Comparison of ENCODE assay signal across 20 mouse cellular contexts in the genomic region with DNA sequence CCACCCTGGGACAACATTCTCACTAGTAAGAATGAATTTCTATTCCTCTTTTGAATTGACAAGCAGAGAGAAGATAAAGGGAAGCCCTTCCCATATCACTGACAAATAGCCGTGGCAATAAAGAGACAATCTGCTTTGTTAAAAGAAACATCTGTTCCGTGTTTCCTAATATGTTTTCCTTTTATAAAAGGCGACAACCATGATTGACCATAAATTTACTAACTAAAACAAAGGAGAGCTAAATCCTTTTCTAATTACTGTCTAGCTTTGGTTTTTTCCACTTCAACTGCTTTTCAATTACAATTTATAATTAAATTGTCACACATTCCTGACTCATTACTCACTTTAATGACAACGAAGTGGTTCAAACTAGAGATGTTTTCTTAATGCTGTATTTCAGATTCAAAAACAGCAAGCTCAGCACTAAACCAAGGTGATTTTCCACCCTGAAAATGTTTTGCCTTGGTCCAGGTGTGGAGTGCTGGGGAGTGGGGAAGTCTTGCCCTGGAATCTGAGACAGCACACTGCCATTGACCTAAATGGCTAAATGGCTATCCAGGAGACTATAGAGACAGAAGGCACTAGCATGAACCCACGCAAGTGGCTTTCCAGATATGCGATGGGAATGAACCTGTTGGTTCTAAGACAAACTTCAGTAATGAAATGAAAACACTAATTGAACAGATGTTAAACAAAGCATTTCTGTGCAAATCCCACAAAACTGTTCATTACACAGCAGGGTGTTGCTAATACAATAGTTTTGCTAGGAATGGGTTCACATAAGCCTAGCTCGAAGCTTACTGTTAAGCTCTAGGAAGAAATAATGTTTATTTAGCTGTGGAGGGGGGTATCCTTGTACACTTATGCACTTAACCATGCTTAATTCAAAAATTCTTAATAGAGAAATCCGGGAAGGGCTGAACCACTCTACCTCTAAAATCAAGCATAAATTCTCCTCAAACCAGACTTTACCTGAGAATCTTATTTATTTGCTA. TPM values are rescaled to one million over a fixed set of nuclear protein-coding genes. Genes with fewer than 3 reads are reported as not detected.
A peak's percentile ranks its signal among the peaks of the same experiment; 100 is the strongest.
DNase-seq lines count a peak whose midpoint lies in the region; ATAC-seq and TF ChIP-seq lines count a peak whose summit lies in the region.
"Had no signal": no experiment of that assay in that cellular context is flagged by ENCODE, and none has a peak within 500 bp of the region (broad histone marks: within the 10 kb centered on the region; RNA-seq: fewer than 3 reads in every experiment).

No protein-coding gene starts in this region.

- no peak overlapping the region for H3K27ac ChIP-seq in forebrain, embryonic 14.5 days (ENCODE audit: low read depth, low read length)
- no peak overlapping the region for H3K27ac ChIP-seq in forebrain, embryonic 10.5 days
- peak overlapping the region; percentile 78 for H3K27ac ChIP-seq in kidney, embryonic 16.5 days (ENCODE audit: low read length)
- no peak overlapping the region for H3K27ac ChIP-seq in ES-E14 (ENCODE audit: insufficient read depth, low read depth, low read length, poor library complexity, severe bottlenecking)
- H3K27ac ChIP-seq in limb, embryonic 10.5 days = peak overlapping the region; percentile 50; the same call in 1 of the 2 replicates
- H3K27ac ChIP-seq: embryonic facial prominence, embryonic 15.5 days; hindbrain, embryonic 12.5 days had no signal

- ATAC-seq in forebrain, embryonic 14.5 days = peak; percentile 47; the same call in 1 of the 2 replicates
- no peak for ATAC-seq in kidney, embryonic 16.5 days (ENCODE audit: low FRiP score, low TSS enrichment)
- ATAC-seq: activated CD4-positive, CD25-positive, alpha-beta regulatory T cell, adult 4 months; intestine, postnatal 0 days; Patski had no signal

- DNase-seq in forebrain, embryonic 14.5 days (ENCODE audit: low spot score) = peak; percentile 45
- DNase-seq in forebrain, embryonic 10.5 days (ENCODE audit: extremely low spot score, low spot score) = no peak
- DNase-seq in kidney, postnatal 25 days = no peak
- DNase-seq in ES-E14 (ENCODE audit: low read depth, low spot score) = no peak
- DNase-seq in limb, embryonic 10.5 days (ENCODE audit: low spot score) = no peak
- no peak for DNase-seq in adrenal gland, postnatal 25 days
- DNase-seq: adrenal gland, postnatal 14 days; cerebellum, adult 8-10 months; gastrocnemius, postnatal 14 days; layer of hippocampus, postnatal 36 days; lung, postnatal 10 days; right cerebral cortex, adult 18-20 months; thymus, postnatal 36 days had no signal

- in situ Hi-C loops in ES-E14 (cut with MboI; ENCODE audit: low sequenced_read_pairs in 2 of 2, unreplicated experiment in 2 of 2) = no loop called here

- 15% methylated on average over 8 of the region's 8 CpGs for WGBS in forebrain, embryonic 14.5 days
- WGBS in forebrain, embryonic 10.5 days = 49% methylated on average over 8 of the region's 8 CpGs
- WGBS in kidney, embryonic 16.5 days = 25% methylated on average over 8 of the region's 8 CpGs
- 57% methylated on average over 8 of the region's 8 CpGs for WGBS in limb, embryonic 10.5 days

- peaks cover 11% of the 10 kb centered on the region for H3K4me1 ChIP-seq in forebrain, embryonic 14.5 days (ENCODE audit: control insufficient read depth, insufficient read depth, low read length)
- peaks cover 51% of the 10 kb centered on the region for H3K4me1 ChIP-seq in forebrain, embryonic 10.5 days
- H3K4me1 ChIP-seq in kidney, embryonic 16.5 days (ENCODE audit: insufficient read depth, low read length) = peaks cover 46% of the 10 kb centered on the region
- no peaks in the 10 kb centered on the region for H3K4me1 ChIP-seq in ES-E14 (ENCODE audit: control insufficient read depth in 2 of 2, insufficient read depth in 2 of 2, low read length in 2 of 2, poor library complexity in 1 of 2)
- H3K4me1 ChIP-seq in limb, embryonic 10.5 days = peaks cover 57% of the 10 kb centered on the region
- H3K4me1 ChIP-seq: embryonic facial prominence, embryonic 15.5 days had no signal

- no peaks in the 10 kb centered on the region for H3K27me3 ChIP-seq in forebrain, embryonic 14.5 days (replicated peaks; ENCODE audit: control insufficient read depth, insufficient read depth, low read length)
- H3K27me3 ChIP-seq in forebrain, embryonic 10.5 days (ENCODE audit: poor library complexity, severe bottlenecking) = peaks cover 34% of the 10 kb centered on the region
- no peaks in the 10 kb centered on the region for H3K27me3 ChIP-seq in kidney, embryonic 16.5 days (ENCODE audit: insufficient read depth, low read length)
- H3K27me3 ChIP-seq in limb, embryonic 10.5 days (ENCODE audit: low read depth, poor library complexity, severe bottlenecking) = no peaks in the 10 kb centered on the region
- H3K27me3 ChIP-seq: embryonic facial prominence, embryonic 15.5 days; hindbrain, embryonic 12.5 days had no signal

- no peak overlapping the region for H3K9ac ChIP-seq in forebrain, embryonic 14.5 days (ENCODE audit: low read length)
- H3K9ac ChIP-seq in kidney, embryonic 16.5 days (replicated peaks; ENCODE audit: low read length) = no peak overlapping the region
- H3K9ac ChIP-seq in ES-E14 (ENCODE audit: insufficient read depth, low read depth, low read length, poor library complexity, severe bottlenecking) = no peak overlapping the region
- H3K9ac ChIP-seq: embryonic facial prominence, embryonic 15.5 days; hindbrain, embryonic 12.5 days had no signal

- H3K4me3 ChIP-seq in forebrain, embryonic 14.5 days (ENCODE audit: low read depth, low read length) = no peak overlapping the region
- no peak overlapping the region for H3K4me3 ChIP-seq in forebrain, embryonic 10.5 days
- no peak overlapping the region for H3K4me3 ChIP-seq in kidney, embryonic 16.5 days (ENCODE audit: low read length)
- no peak overlapping the region for H3K4me3 ChIP-seq in ES-E14 (ENCODE audit: insufficient read depth in 1 of 2, low read depth in 1 of 2, low read length in 2 of 2, poor library complexity in 1 of 2, severe bottlenecking in 1 of 2)
- no peak overlapping the region for H3K4me3 ChIP-seq in limb, embryonic 10.5 days
- H3K4me3 ChIP-seq: embryonic facial prominence, embryonic 15.5 days; hindbrain, embryonic 12.5 days had no signal

- no peak overlapping the region for H3K4me2 ChIP-seq in forebrain, embryonic 14.5 days (ENCODE audit: low read length)
- H3K4me2 ChIP-seq in kidney, embryonic 16.5 days (replicated peaks; ENCODE audit: low read depth, low read length) = no peak overlapping the region; the same call in 1 of the 2 replicates
- H3K4me2 ChIP-seq: embryonic facial prominence, embryonic 15.5 days; hindbrain, embryonic 12.5 days had no signal

- H3K9me3 ChIP-seq in forebrain, embryonic 14.5 days (replicated peaks; ENCODE audit: control insufficient read depth, low read length) = no peaks in the 10 kb centered on the region
- no peaks in the 10 kb centered on the region for H3K9me3 ChIP-seq in forebrain, embryonic 10.5 days
- H3K9me3 ChIP-seq in kidney, embryonic 16.5 days (ENCODE audit: low read length) = no peaks in the 10 kb centered on the region
- H3K9me3 ChIP-seq in ES-E14 (ENCODE audit: control insufficient read depth, insufficient read depth, low read depth, low read length) = no peaks in the 10 kb centered on the region
- H3K9me3 ChIP-seq in limb, embryonic 10.5 days (replicated peaks) = no peaks in the 10 kb centered on the region
- H3K9me3 ChIP-seq: embryonic facial prominence, embryonic 15.5 days; hindbrain, embryonic 12.5 days had no signal

- no peaks in the 10 kb centered on the region for H3K36me3 ChIP-seq in forebrain, embryonic 14.5 days (ENCODE audit: control insufficient read depth, insufficient read depth, low read length)
- no peaks in the 10 kb centered on the region; the same call in 1 of the 2 replicates for H3K36me3 ChIP-seq in forebrain, embryonic 10.5 days (replicated peaks)
- H3K36me3 ChIP-seq in kidney, embryonic 16.5 days (ENCODE audit: insufficient read depth, low read length) = no peaks in the 10 kb centered on the region
- no peaks in the 10 kb centered on the region for H3K36me3 ChIP-seq in ES-E14 (ENCODE audit: control insufficient read depth, insufficient read depth, low read length, poor library complexity, severe bottlenecking)
- peaks cover 29% of the 10 kb centered on the region for H3K36me3 ChIP-seq in limb, embryonic 10.5 days
- H3K36me3 ChIP-seq: hindbrain, embryonic 12.5 days had no signal

TF ChIP-seq in ES-E14, 5 proteins besides CTCF, POLR2A, EP300 and RAD21:
- TF ChIP-seq ZNF384 (IDR thresholded peaks at IDR 0.05; ENCODE audit: low read depth, low read length) (no peak), MAFK (IDR thresholded peaks at IDR 0.05; ENCODE audit: insufficient read depth, low read depth, low read length) (peak; percentile 49; the same call in 1 of the 2 replicates), CHD2 (IDR thresholded peaks at IDR 0.05; ENCODE audit: low read depth, low read length) (no peak), HCFC1 (IDR thresholded peaks at IDR 0.05; ENCODE audit: borderline replicate concordance, insufficient read depth, low read length) (no peak), ZC3H11A (IDR thresholded peaks at IDR 0.05; ENCODE audit: borderline replicate concordance, low read depth, low read length) (no peak)

RNA-seq across cellular contexts. Expression of a gene that starts 33.7 kb away (rescaled TPM):
- 1.9 and 2.2 TPM in 2 replicates for polyA plus RNA-seq in forebrain, embryonic 14.5 days (2014; fragmentation: Nextera tagmentation; extraction: Ambion mirVana)
- 6.2 and 7.2 TPM in 2 replicates for polyA plus RNA-seq in forebrain, embryonic 10.5 days (2016; fragmentation: Nextera tagmentation; extraction: Ambion mirVana)
- polyA plus RNA-seq in kidney, embryonic 16.5 days (2015; fragmentation: Nextera tagmentation; extraction: Ambion mirVana) = 24.4 and 25.4 TPM in 2 replicates
- 0.48 and 0.58 TPM in 2 replicates for total RNA-seq in ES-E14 (2012; rRNA removed)
- polyA plus RNA-seq in limb, embryonic 10.5 days (2016; fragmentation: Nextera tagmentation; extraction: Ambion mirVana) = 11.6 and 13.6 TPM in 2 replicates
- 0.95 and 1.6 TPM in 2 replicates for total RNA-seq in adrenal gland, postnatal 25 days (2021)
- total RNA-seq: common myeloid progenitor, adult 5-6 weeks had no signal
- polyA plus RNA-seq: activated CD4-positive, CD25-positive, alpha-beta regulatory T cell, adult 4 months had no signal

Comparison
In these comparisons a context has a peak if more than half of its experiments do, and no peak if none do; other contexts are left out.
1. H3K27ac ChIP-seq: peak in kidney, embryonic 16.5 days (single experiment) and limb, embryonic 10.5 days (single experiment); none in forebrain, embryonic 14.5 days (single experiment), forebrain, embryonic 10.5 days (single experiment) and ES-E14 (single experiment).